Mouse (Mus musculus): ENCODE measurements around the gene Lep. TPM values are rescaled to one million over a fixed set of nuclear protein-coding genes. Genes with fewer than 3 reads are reported as not detected.

Gene Lep
- total and polyA plus RNA-seq, 3 experiments = 3.5 to 17.4 (median 11.9) TPM

DNA sequence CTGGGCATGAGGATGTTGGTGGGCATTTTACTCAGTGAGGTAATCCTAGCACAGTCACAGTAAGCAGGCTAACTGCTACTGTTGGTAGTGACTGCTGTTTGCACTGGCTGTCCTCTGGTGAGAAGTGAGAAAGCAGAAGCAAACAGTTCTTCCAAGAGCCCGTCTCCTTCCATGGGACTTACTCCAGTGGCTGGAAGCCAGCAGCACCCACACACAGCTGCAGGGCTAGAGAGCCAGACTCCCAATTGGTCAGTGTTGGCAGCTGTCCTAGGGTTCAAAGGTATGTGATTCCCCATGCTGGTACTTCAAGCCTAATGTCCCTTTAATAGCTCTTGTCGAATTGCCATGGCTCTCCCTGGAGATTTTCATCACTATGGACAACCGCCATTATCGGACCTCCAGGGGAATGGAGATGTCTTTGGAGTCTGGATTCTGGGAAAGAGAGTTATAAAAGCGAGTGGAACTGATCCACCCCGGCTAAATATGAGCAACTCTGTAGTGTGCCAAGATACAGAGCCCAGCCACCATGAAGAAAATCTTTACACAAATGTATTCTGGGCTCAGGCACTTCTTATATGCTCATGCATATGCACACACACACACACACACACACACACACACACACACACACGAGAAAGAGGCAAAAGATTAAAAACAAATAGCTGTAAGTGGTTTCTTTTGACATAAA is 57.5 kb downstream of the Lep start:
- DNase-seq = peak; percentile 44

DNA sequence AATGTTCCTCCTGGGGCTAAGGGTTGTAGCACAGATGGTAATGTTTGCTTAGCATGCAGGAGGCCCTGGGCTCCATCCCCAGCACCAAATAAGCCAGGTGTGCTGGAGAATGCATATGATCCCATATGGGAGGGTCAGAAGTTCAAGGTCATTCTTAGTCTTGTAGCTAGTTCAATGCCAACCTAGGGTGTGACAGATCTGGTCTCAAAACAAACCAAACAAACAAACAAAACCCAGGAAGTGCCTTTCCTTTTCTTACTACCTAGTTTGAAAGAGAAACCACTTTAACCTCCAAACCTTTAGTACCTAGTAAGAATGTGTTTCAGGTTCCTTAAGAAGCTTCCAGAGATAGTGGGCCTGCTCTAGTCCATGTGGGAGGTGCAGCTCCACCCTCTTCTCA is 58.2 kb downstream of the Lep start:
- DNase-seq = no peak

DNA sequence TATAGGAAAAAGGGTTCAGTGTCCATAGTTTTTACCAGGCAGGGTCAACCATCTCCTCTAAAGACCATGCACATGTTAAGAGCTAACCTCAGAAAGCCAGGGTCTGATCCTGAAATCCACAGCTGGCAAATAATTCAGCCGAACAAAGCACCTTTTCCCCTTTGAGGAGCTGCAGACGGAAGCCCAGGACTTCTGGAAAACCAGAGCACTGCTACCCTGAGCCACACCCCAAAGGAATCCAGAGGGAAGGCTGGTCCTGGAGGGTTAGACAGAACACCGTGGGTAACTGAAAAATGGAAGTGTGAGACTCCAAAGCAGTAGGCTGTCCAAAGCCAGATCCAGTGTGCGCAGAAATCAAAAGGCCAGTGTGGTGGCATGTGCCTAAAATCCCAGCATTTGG is 58.9 kb downstream of the Lep start:
- DNase-seq = no peak

DNA sequence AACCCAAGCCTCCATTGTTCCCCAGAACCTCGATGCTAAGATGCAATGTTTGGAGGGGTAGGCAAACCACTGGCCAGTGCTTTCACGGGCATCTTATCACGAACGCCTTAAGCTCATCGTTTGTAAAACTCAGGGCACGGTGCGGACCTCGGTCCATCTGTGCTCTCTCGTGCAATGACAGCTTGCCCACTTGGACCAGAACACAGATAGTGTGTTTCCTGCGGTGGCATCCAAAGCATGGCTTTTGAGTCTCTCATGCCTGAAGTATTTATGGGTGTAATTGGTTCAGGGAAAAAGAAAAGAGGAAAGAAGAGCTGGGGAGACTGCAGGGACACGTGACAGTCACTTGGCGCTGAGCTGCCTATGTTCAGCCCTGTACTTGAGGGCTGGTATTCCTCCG is 60.0 kb downstream of the Lep start:
- DNase-seq = no peak

Small RNAs within 50 kb of the gene (microRNA-seq; reads per million reads assigned to microRNA genes)
- gene Mir129-1 = 11.0 to 16.1 reads per million in 2 experiments

Other genes with a start within 250 kb of the Lep start
- 1 to 10 TPM; 5.6 to 8.1 TPM for gene Lrrc4, start 228.5 kb upstream of the Lep start, total RNA-seq (2021)
- 3.6 and 6.1 TPM in 2 replicates for gene Lrrc4, start 228.5 kb upstream of the Lep start, polyA plus RNA-seq (2012; rRNA removed)
- 10 to 100 TPM; 25.9 to 33.6 TPM for gene Rbm28, start 104.8 kb downstream of the Lep start, total RNA-seq (2021)
- 2.3 and 2.4 TPM in 2 replicates for gene Rbm28, start 104.8 kb downstream of the Lep start, polyA plus RNA-seq (2012; rRNA removed)
- gene Prrt4, start 119.4 kb downstream of the Lep start, total RNA-seq (2021) = 1 to 10 TPM; 2.2 to 5.0 TPM
- 6.1 and 8.8 TPM in 2 replicates for gene Prrt4, start 119.4 kb downstream of the Lep start, polyA plus RNA-seq (2012; rRNA removed)
- 10 to 100 TPM; 58.3 to 86.4 TPM for gene Impdh1, start 156.1 kb downstream of the Lep start, total RNA-seq (2021)
- gene Impdh1, start 156.1 kb downstream of the Lep start, polyA plus RNA-seq (2012; rRNA removed) = 94.4 and 102 TPM in 2 replicates
- 1 to 10 TPM; 2.6 to 6.8 TPM for gene Hilpda, start 212.3 kb downstream of the Lep start, total RNA-seq (2021)
- 10.0 and 12.1 TPM in 2 replicates for gene Hilpda, start 212.3 kb downstream of the Lep start, polyA plus RNA-seq (2012; rRNA removed)
- gene Fam71f2, start 219.4 kb downstream of the Lep start, total RNA-seq (2021) = under 1 TPM in 1 of 2 experiments, not detected in 1; 0.29 TPM
- gene Fam71f2, start 219.4 kb downstream of the Lep start, polyA plus RNA-seq (2012; rRNA removed) = 0.18 and 0.35 TPM in 2 replicates